ENCODE assay signal across 22 mouse cellular contexts in the genomic region with DNA sequence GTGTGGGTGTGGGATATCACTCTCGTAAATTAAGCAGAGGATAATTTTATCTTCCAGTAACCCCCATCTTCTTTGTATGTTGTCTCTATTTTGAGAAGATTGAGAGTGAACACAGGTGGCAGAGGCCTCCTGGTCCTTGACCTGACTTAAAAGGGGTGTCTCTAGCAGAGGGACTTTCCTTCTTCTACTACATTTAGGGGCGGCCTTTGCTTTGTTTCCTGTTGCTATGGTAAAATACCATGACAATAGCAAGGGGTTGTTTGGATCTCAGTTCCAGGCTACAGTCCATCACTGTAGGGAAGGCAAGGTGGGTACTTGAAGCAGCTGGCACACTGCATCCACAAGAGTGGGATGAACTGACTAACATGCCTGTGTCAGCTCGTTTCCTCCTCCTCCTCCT.
DNase-seq lines count a peak whose midpoint lies in the region; ATAC-seq lines count a peak whose summit lies in the region.
"Had no signal": no experiment of that assay in that cellular context is flagged by ENCODE, and none has a peak within 500 bp of the region (broad histone marks: within the 10 kb centered on the region; RNA-seq: fewer than 3 reads in every experiment).

No protein-coding gene starts in this region.

- ATAC-seq in monocyte, adult 5-6 weeks (replicated peaks; ENCODE audit: insufficient number of reproducible peaks, low FRiP score, low TSS enrichment, poor library complexity, severe bottlenecking), result peak; percentile 48; the same call in 1 of the 2 replicates
- ATAC-seq: forebrain, embryonic 13.5 days; forebrain, postnatal 0 days; hindbrain, embryonic 16.5 days; intestine, embryonic 15.5 days had no signal

- H3K36me3 ChIP-seq in heart, embryonic 10.5 days, result no peaks in the 10 kb centered on the region
- no peaks in the 10 kb centered on the region for H3K36me3 ChIP-seq in midbrain, embryonic 10.5 days
- H3K36me3 ChIP-seq: embryonic facial prominence, embryonic 13.5 days; heart, embryonic 13.5 days; hindbrain, embryonic 12.5 days; intestine, embryonic 15.5 days had no signal

- WGBS in heart, embryonic 10.5 days, result 58% methylated on average over 3 of the region's 3 CpGs
- 65% methylated on average over 3 of the region's 3 CpGs for WGBS in midbrain, embryonic 10.5 days

- peak; percentile 84 for DNase-seq in A20 (ENCODE audit: low read depth, low spot score)
- peak; percentile 68 for DNase-seq in CD4-positive, CD25-positive, alpha-beta regulatory T cell, adult 2 months (ENCODE audit: low read depth, low spot score)
- DNase-seq in T-cell, adult 2 months (ENCODE audit: low spot score), result peak; percentile 39
- DNase-seq in heart, embryonic 10.5 days (ENCODE audit: low spot score), result no peak
- no peak for DNase-seq in MN1 (ENCODE audit: low spot score)
- no peak for DNase-seq in lung, postnatal 25 days (ENCODE audit: low spot score)
- no peak for DNase-seq in midbrain, embryonic 10.5 days (ENCODE audit: low spot score)
- DNase-seq: adrenal gland, adult 2 months; adrenal gland, postnatal 25 days; cerebellum, adult 18-20 months; cerebellum, adult 9-11 months; cerebellum, postnatal 36 days; forebrain, postnatal 0 days; gastrocnemius, postnatal 14 days; heart, postnatal 36 days had no signal

- H3K27me3 ChIP-seq in heart, embryonic 10.5 days (ENCODE audit: insufficient read depth, poor library complexity, severe bottlenecking), result no peaks in the 10 kb centered on the region
- H3K27me3 ChIP-seq in midbrain, embryonic 10.5 days (ENCODE audit: low read depth, poor library complexity, severe bottlenecking), result no peaks in the 10 kb centered on the region
- H3K27me3 ChIP-seq: embryonic facial prominence, embryonic 13.5 days; forebrain, embryonic 13.5 days; hindbrain, embryonic 12.5 days; intestine, embryonic 15.5 days had no signal

- H3K4me3 ChIP-seq in heart, embryonic 10.5 days, result no peak overlapping the region
- H3K4me3 ChIP-seq in midbrain, embryonic 10.5 days, result no peak overlapping the region
- H3K4me3 ChIP-seq: embryonic facial prominence, embryonic 13.5 days; forebrain, embryonic 13.5 days; heart, embryonic 13.5 days; hindbrain, embryonic 12.5 days; intestine, embryonic 15.5 days had no signal

- H3K27ac ChIP-seq in heart, embryonic 10.5 days, result no peak overlapping the region
- H3K27ac ChIP-seq in midbrain, embryonic 10.5 days (replicated peaks), result no peak overlapping the region
- H3K27ac ChIP-seq: embryonic facial prominence, embryonic 13.5 days; forebrain, embryonic 13.5 days; heart, embryonic 13.5 days; hindbrain, embryonic 12.5 days; intestine, embryonic 15.5 days had no signal

- no peaks in the 10 kb centered on the region for H3K9me3 ChIP-seq in heart, embryonic 10.5 days
- no peaks in the 10 kb centered on the region for H3K9me3 ChIP-seq in midbrain, embryonic 10.5 days (replicated peaks)
- H3K9me3 ChIP-seq: embryonic facial prominence, embryonic 13.5 days; forebrain, embryonic 13.5 days; heart, embryonic 13.5 days; hindbrain, embryonic 12.5 days; intestine, embryonic 15.5 days had no signal

- H3K4me1 ChIP-seq in heart, embryonic 10.5 days, result no peaks in the 10 kb centered on the region
- H3K4me1 ChIP-seq in midbrain, embryonic 10.5 days, result peaks cover 4% of the 10 kb centered on the region; the same call in 1 of the 2 replicates
- H3K4me1 ChIP-seq: embryonic facial prominence, embryonic 13.5 days; forebrain, embryonic 13.5 days; heart, embryonic 13.5 days; intestine, embryonic 15.5 days had no signal

Comparison
In these comparisons a context has a peak if more than half of its experiments do, and no peak if none do; other contexts are left out.
1. DNase-seq: peak in A20 (single experiment), CD4-positive, CD25-positive, alpha-beta regulatory T cell, adult 2 months (single experiment) and T-cell, adult 2 months (single experiment); none in heart, embryonic 10.5 days (single experiment), MN1 (single experiment), lung, postnatal 25 days (single experiment) and midbrain, embryonic 10.5 days (single experiment).